Mouse (Mus musculus) embryonic facial prominence, embryonic 14.5 days (tissue): ENCODE results near the gene Prlr. TPM values are rescaled to one million over a fixed set of nuclear protein-coding genes. Genes with fewer than 3 reads are reported as not detected.

ENCODE experiments used
- ATAC-seq: fragments of 200-750 bp; cut with Nextera tagmentation; 2 replicates; pipeline ENCODE4 v1.8.0; 2017; ENCODE audit warnings: low read depth, moderate number of reproducible peaks, moderate TSS enrichment
- DNase-seq: peaks from one replicate; pipeline ENCODE4 v3.0.0-alpha.2; 2015; ENCODE audit warnings: low spot score
- H3K27ac ChIP-seq: fragments of 300-500 bp; sonication (generic); replicated peaks from 2 replicates; pipeline ENCODE4 v1.5.1; 2014; ENCODE audit warnings: low read depth, mild to moderate bottlenecking, low read length, moderate library complexity
- H3K27me3 ChIP-seq: fragments of 300-500 bp; sonication (generic); replicated peaks from 2 replicates; pipeline ENCODE4 v1.6.1; 2014; ENCODE audit warnings: low read length; ENCODE audit not compliant: control insufficient read depth, insufficient read depth
- H3K36me3 ChIP-seq: fragments of 300-500 bp; sonication (generic); 2 replicates; pipeline ENCODE4 v1.6.1; 2014; ENCODE audit warnings: low read length, mixed read lengths; ENCODE audit not compliant: control insufficient read depth, insufficient read depth
- H3K4me1 ChIP-seq: fragments of 300-500 bp; sonication (generic); 2 replicates; pipeline ENCODE4 v1.6.1; 2014; ENCODE audit warnings: antibody characterized with exemption, low read length; ENCODE audit not compliant: control insufficient read depth, insufficient read depth
- H3K4me2 ChIP-seq: fragments of 300-500 bp; sonication (generic); 2 replicates; pipeline ENCODE4 v1.6.1; 2014; ENCODE audit warnings: low read depth, mild to moderate bottlenecking, low read length, moderate library complexity, mixed read lengths
- H3K4me3 ChIP-seq: fragments of 300-500 bp; sonication (generic); 2 replicates; pipeline ENCODE4 v1.5.1; 2014; ENCODE audit warnings: low read depth, mild to moderate bottlenecking, low read length
- H3K9ac ChIP-seq: fragments of 300-500 bp; sonication (generic); 2 replicates; pipeline ENCODE4 v1.6.1; 2014; ENCODE audit warnings: low read depth, mild to moderate bottlenecking, low read length, moderate library complexity, mixed read lengths
- H3K9me3 ChIP-seq: fragments of 300-500 bp; sonication (generic); 2 replicates; pipeline ENCODE4 v1.6.1; 2016; ENCODE audit warnings: low read length; ENCODE audit not compliant: control insufficient read depth
- WGBS: fragments of 180-500 bp; shearing (Covaris S2); extraction: QIAGEN DNeasy Blood & Tissue Kit; methylation state at CpG from one replicate; pipeline ENCODE4 v1.1.7; 2014; 5-methylcytosine and 5-hydroxymethylcytosine counted together
- polyA plus RNA-seq: library from polyadenylated mRNA; unstranded; fragments of >200 nt; fragmentation: Nextera tagmentation; extraction: Ambion mirVana; gene quantifications from 2 replicates; pipeline ENCODE4 v1.2.1, GENCODE M21; 2014

Gene Prlr
- polyA plus RNA-seq, 1 experiment from 2014 or later, result 1.7 TPM

DNA sequence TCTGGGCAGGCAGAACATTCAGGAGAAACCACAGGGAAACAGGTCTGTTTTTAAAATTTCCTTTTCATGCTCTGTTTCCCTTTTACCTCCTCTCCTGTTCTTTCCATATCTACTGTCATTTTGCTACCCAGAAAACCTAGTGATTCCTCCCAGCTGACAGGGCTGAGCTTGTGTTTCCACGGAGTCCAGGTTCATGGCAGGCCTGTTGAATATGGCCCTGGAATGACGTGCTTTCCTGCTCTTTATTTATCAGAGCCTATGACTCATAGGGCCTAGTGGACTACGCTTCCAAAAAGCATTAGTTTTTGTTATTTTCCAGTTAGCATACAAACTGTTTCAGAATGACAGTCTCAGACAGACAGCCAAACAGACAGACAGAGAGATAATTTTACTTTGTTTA, 36.7 kb downstream of the Prlr start:
- WGBS, result 70% methylated on average over 3 of the region's 3 CpGs

DNA sequence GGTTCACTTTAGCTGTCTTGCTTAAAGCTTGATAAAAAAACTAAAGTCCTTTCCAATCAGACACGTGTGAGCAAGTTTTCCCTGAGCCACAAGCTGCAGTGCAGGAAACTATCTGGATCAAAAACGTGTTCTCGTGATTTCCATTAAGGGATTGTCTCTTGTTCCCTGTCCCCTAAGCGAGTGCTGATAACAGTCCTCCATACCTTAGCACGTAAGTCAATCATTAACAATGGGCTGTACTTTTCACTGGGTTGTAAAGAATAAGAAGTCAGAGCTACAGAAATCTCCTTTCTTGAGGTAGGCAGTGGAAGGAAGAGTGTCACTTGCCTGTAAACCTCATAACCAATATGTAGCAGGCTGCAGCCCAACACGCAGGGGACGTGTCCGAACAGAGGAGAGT, 38.7 kb downstream of the Prlr start:
- Histone ChIP-seq H3K36me3 (no peaks in the 10 kb centered on the region), H3K4me1 (no peaks in the 10 kb centered on the region), H3K4me2 (no peak overlapping the region), H3K27me3 (no peaks in the 10 kb centered on the region), H3K27ac (no peak overlapping the region), H3K9ac (no peak overlapping the region), H3K9me3 (no peaks in the 10 kb centered on the region), H3K4me3 (no peak overlapping the region)
- ATAC-seq (no peak), DNase-seq (no peak)
- WGBS, result 78% methylated on average over 8 of the region's 8 CpGs

More for the DNA sequence above, 36.7 kb downstream of the Prlr start:
- H3K9ac ChIP-seq, result no peak overlapping the region
- ATAC-seq (no peak), DNase-seq (no peak)
- no peaks in the 10 kb centered on the region for H3K9me3 ChIP-seq
- H3K4me2 ChIP-seq, result no peak overlapping the region
- H3K4me1 ChIP-seq, result no peaks in the 10 kb centered on the region
- H3K27ac ChIP-seq, result no peak overlapping the region
- H3K4me3 ChIP-seq, result no peak overlapping the region
- H3K36me3 ChIP-seq, result no peaks in the 10 kb centered on the region
- no peaks in the 10 kb centered on the region for H3K27me3 ChIP-seq

DNA sequence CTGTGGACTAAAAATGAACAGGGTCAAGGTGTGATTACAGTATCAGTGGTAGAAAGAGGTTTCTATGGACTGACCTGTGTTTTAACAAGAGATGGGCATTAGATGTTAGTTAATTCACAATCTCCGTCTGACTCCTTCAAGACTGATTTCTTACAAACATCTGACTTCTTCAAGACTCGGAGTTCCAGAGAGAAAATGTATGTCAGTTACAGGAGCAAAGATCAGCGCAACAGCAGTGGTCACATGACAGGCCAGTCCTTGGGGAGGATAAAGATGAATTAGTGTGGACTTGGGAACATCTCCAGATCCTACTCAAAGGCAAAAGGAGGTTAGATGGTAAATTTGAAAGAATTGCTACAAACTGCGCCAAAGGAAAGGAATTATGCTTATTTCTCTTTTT, 39.2 kb downstream of the Prlr start:
- no peak overlapping the region for H3K9ac ChIP-seq
- DNase-seq (no peak), ATAC-seq (no peak)
- WGBS, result 89% methylated on average over 4 of the region's 4 CpGs
- H3K4me3 ChIP-seq, result no peak overlapping the region
- no peak overlapping the region for H3K4me2 ChIP-seq
- H3K4me1 ChIP-seq, result no peaks in the 10 kb centered on the region
- no peaks in the 10 kb centered on the region for H3K9me3 ChIP-seq
- H3K36me3 ChIP-seq, result no peaks in the 10 kb centered on the region
- H3K27ac ChIP-seq, result no peak overlapping the region
- no peaks in the 10 kb centered on the region for H3K27me3 ChIP-seq

DNA sequence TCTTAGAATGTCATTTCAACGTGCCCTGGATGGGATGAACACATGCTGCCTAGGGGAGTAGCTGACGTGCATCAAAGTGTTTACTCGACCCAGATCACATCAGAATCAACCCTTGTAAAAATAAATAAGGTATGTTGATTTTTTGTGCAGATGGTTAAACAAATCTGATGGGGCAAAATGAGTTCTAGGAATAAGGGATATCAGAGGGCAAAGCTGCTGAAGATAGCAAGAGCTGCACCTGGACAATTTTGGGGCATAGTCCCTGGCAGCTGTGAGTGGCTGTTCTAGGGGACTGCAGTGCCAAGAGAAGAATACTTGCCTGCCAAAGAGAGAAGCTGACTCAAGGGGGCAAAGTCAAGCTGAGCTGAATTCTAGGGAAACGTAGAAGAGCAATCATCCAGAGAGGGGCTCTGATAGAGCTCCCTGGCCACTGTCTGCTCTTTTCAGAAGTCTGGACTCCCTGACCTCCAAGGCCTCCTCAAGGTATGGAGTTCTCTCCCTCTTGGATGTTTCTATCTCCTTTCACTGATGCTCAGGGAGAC, 46.6 kb downstream of the Prlr start:
- ATAC-seq (no peak), DNase-seq (no peak)
- no peaks in the 10 kb centered on the region for H3K4me1 ChIP-seq
- H3K9ac ChIP-seq, result no peak overlapping the region
- WGBS, result 73% methylated on average over 4 of the region's 4 CpGs
- no peak overlapping the region for H3K4me3 ChIP-seq
- no peak overlapping the region for H3K4me2 ChIP-seq
- no peak overlapping the region for H3K27ac ChIP-seq
- no peaks in the 10 kb centered on the region for H3K36me3 ChIP-seq
- no peaks in the 10 kb centered on the region for H3K27me3 ChIP-seq
- H3K9me3 ChIP-seq, result no peaks in the 10 kb centered on the region

DNA sequence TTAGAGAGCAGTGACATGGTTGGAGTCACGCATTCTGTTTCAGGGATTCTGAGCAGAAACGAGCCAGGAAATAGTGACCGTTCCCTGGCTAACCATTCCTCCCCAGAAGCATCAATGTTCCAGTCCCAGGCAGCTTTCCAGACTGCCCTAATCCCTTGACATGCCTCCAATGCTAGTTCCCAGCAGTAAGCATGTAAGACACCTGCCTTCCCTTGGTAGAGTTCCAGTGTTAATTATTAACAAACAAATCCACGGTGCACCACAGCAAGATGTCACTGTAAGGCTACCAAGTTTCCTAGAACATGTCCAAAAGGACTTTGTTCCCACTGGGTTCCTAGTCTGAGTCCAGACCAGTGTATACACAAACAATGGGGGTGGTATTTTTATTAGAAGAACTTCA, 48.7 kb downstream of the Prlr start:
- no peaks in the 10 kb centered on the region for H3K27me3 ChIP-seq
- no peaks in the 10 kb centered on the region for H3K36me3 ChIP-seq
- no peaks in the 10 kb centered on the region for H3K9me3 ChIP-seq
- ATAC-seq (no peak), DNase-seq (no peak)
- WGBS, result 87% methylated on average over 4 of the region's 4 CpGs
- no peaks in the 10 kb centered on the region for H3K4me1 ChIP-seq
- H3K4me3 ChIP-seq, result no peak overlapping the region
- H3K4me2 ChIP-seq, result no peak overlapping the region
- no peak overlapping the region for H3K27ac ChIP-seq
- H3K9ac ChIP-seq, result no peak overlapping the region

DNA sequence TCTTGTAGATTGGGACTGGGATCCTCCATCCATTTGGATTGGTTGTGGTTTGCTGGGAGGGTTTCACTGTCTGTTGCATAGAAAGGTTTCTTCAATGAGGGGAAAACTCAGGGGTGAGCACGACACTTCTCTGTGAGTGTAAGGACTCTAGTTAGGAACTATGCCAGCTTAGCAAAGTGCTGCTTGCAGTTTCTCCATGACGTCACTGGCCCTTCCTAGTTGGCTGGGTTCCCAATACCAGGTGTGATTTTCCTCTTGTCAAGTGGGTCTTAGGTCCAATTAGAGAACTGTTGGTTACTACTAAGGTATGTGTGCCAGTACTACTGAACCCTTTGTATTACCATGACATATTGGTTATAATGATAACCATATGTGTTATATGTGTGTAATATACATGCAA, 51.6 kb downstream of the Prlr start:
- Histone ChIP-seq H3K4me2 (no peak overlapping the region), H3K4me3 (no peak overlapping the region)
- 82% methylated on average over 2 of the region's 2 CpGs for WGBS

DNA sequence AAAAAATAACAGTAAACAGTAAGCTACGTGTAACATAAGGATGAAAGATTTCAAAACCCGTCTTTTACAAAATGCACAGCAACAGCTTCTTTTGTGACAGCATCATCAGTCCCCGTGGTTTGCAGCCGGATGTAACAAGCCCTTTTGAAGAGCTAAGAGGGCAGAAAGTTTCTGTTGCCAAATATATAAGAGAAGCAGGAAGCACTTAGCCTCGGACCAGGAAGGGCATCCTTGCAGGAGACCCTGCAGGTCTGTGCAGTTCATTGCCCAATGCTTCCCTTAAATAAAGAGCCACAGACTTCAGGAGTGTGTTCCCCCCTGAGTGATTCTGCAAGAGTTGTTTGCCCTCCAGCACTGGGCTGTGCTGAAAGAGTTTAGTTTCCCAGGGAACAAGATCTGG, 58.9 kb downstream of the Prlr start:
- WGBS, result 70% methylated on average over 5 of the region's 5 CpGs
- Histone ChIP-seq H3K9me3 (no peaks in the 10 kb centered on the region), H3K27ac (no peak overlapping the region), H3K36me3 (no peaks in the 10 kb centered on the region), H3K9ac (no peak overlapping the region), H3K4me1 (no peaks in the 10 kb centered on the region), H3K27me3 (no peaks in the 10 kb centered on the region), H3K4me3 (no peak overlapping the region), H3K4me2 (no peak overlapping the region)
- DNase-seq, result no peak
- no peak for ATAC-seq

More for the DNA sequence above, 51.6 kb downstream of the Prlr start:
- ATAC-seq (no peak), DNase-seq (no peak)
- Histone ChIP-seq H3K27ac (no peak overlapping the region), H3K9ac (no peak overlapping the region), H3K9me3 (no peaks in the 10 kb centered on the region), H3K4me1 (no peaks in the 10 kb centered on the region), H3K36me3 (no peaks in the 10 kb centered on the region), H3K27me3 (no peaks in the 10 kb centered on the region)

DNA sequence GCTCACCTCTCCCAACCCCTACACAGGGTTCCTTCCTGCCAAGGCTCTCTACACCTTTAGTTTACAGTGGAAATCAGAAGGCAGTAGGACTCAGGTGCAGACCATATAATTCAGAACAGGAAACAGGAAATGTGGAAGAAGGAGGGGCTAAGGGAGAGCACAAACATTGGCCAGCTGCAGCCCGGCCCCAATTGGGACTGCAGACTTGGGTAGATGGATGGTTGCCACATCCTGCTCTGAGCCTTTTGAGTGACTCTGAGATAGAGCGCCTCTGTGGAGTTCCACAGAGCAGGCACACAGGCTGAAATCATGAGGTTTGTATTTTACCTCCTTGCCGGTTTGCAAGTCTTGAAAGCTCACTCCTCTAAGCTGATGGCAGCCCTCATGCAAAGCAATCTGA, 59.8 kb downstream of the Prlr start:
- no peak overlapping the region for H3K4me2 ChIP-seq
- no peak overlapping the region for H3K27ac ChIP-seq
- H3K9ac ChIP-seq, result no peak overlapping the region
- H3K27me3 ChIP-seq, result no peaks in the 10 kb centered on the region
- no peak for DNase-seq
- no peak for ATAC-seq
- WGBS, result 86% methylated on average over 3 of the region's 3 CpGs
- H3K36me3 ChIP-seq, result no peaks in the 10 kb centered on the region
- no peak overlapping the region for H3K4me3 ChIP-seq
- no peaks in the 10 kb centered on the region for H3K4me1 ChIP-seq
- H3K9me3 ChIP-seq, result no peaks in the 10 kb centered on the region

DNA sequence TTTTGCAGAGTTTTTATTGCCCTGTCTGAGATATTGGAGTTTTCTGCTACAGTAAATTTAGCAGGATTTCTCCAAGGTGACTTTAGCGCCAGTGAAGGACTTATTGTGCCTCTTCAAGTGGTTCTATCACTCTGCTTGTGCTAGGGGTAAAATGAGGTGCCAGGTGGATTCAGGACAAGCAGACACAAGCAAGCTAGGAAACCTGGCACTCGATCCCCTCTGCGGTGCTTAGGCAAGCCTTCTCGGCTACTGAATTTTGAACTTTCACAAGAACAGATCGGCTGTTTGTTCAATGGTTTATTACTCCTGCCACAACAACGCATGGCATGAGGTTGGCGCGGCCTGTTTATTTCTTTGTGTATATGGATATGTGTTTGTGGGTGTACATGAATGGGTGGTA, 61.4 kb downstream of the Prlr start:
- DNase-seq (no peak), ATAC-seq (no peak)
- Histone ChIP-seq H3K36me3 (no peaks in the 10 kb centered on the region), H3K4me1 (no peaks in the 10 kb centered on the region), H3K4me3 (no peak overlapping the region), H3K27me3 (no peaks in the 10 kb centered on the region), H3K27ac (no peak overlapping the region), H3K4me2 (no peak overlapping the region), H3K9me3 (no peaks in the 10 kb centered on the region), H3K9ac (no peak overlapping the region)
- 92% methylated on average over 8 of the region's 8 CpGs for WGBS
